Mouse (Mus musculus): ENCODE results near the gene Cd5l. TPM values are rescaled to one million over a fixed set of nuclear protein-coding genes. Genes with fewer than 3 reads are reported as not detected.

The Cd5l gene
- polyA plus RNA-seq, 1 experiment, result 6.9 TPM

DNA sequence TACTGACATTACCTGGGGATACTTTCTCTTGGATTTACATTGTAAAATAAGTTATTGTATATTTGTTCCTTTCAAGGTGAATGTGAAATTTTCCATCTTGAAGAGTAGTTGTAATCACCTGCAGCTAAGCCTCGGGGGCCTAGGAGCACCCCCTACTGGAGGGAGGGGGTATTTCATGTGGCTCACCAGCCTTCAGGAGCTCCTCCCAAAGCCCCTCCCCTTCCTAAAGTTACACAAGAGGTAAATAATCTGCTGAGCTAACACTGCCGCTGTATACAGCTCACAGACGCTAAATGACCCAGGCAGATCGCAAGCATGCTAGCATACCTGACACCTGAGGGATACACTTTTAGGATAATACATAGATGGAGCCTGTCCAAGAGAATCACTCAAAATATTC is 50.5 kb downstream of the Cd5l start:
- H3K27me3 ChIP-seq (ENCODE audit: control insufficient read depth, insufficient read depth, low read length), result no peaks in the 10 kb centered on the region
- H3K4me1 ChIP-seq (ENCODE audit: control insufficient read depth, insufficient read depth, low read length), result peaks cover 4% of the 10 kb centered on the region; the same call in 1 of the 2 replicates
- H3K36me3 ChIP-seq (ENCODE audit: control insufficient read depth, insufficient read depth, low read length), result no peaks in the 10 kb centered on the region
- H3K4me3 ChIP-seq (ENCODE audit: control insufficient read depth, low read depth, low read length), result no peak overlapping the region
- TF ChIP-seq POLR2A (IDR thresholded peaks at IDR 0.05; ENCODE audit: control insufficient read depth, low read depth, low read length) (no peak), CTCF (IDR thresholded peaks at IDR 0.05; ENCODE audit: control insufficient read depth, insufficient read depth, insufficient replicate concordance, low read depth, low read length) (peak; percentile 75; the same call in 1 of the 2 replicates)
- no peak overlapping the region for H3K27ac ChIP-seq (ENCODE audit: control insufficient read depth, insufficient read depth, low read depth, low read length)

DNA sequence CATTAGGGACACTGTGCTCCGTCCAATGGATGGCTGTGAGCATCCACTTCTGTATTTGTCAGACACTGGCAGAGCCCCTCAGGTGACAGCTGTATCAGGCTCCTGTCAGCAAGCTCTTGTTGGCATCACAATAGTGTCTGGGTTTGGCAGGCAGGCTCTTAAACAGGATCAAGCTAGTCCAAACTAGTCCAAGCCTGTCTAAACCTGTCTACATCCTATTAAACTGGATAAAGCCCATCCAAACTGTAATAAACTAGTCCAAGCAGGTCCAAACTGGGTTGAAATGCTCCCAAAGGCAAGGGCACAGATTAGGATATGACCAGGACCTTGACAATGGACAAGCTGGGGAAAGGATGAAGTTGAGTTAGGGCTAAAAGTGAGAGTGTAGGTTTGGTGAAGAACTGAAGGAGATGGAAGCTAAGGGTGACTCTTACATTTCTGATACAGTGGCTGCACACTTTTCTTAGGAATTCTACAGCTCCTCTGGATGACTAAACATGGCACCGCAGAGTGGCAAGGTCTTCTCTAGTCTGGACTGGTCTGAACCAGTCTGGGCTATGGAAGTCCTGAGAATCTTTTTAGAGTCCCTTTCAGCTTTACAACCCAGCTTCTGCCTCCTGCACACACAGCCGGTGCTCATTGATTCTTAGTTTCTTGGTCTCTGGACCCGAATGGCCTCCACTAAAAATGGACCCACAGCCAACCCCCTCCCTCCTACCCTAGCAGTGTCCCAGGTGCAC is 51.7 kb downstream of the Cd5l start:
- Histone ChIP-seq H3K36me3 (ENCODE audit: control insufficient read depth, insufficient read depth, low read length) (no peaks in the 10 kb centered on the region), H3K27ac (ENCODE audit: control insufficient read depth, insufficient read depth, low read depth, low read length) (no peak overlapping the region), H3K4me3 (ENCODE audit: control insufficient read depth, low read depth, low read length) (no peak overlapping the region), H3K4me1 (ENCODE audit: control insufficient read depth, insufficient read depth, low read length) (peaks cover 4% of the 10 kb centered on the region; the same call in 1 of the 2 replicates), H3K27me3 (ENCODE audit: control insufficient read depth, insufficient read depth, low read length) (no peaks in the 10 kb centered on the region)
- TF ChIP-seq POLR2A (IDR thresholded peaks at IDR 0.05; ENCODE audit: control insufficient read depth, low read depth, low read length), result no peak
- no peak for TF ChIP-seq CTCF (IDR thresholded peaks at IDR 0.05; ENCODE audit: control insufficient read depth, insufficient read depth, insufficient replicate concordance, low read depth, low read length)

DNA sequence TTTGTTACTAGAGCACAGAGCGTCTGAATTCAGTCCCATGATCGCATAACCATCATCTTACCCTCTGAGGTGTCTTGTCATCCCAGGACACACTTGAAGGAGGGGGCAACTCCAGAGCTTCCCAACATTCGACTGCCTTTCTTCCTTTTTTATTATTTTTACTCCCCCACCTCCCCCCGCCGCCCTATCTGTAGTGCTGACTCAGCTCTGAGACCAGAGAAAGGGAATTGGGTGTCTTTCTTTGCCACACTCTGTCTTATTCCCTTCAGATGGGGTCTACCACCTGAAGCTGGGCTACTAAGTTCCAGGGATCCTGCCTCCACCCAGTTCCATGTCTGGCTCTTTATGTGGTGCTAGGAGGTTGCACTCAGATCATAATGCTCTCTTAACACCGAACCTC is 52.9 kb downstream of the Cd5l start:
- TF ChIP-seq CTCF (IDR thresholded peaks at IDR 0.05; ENCODE audit: control insufficient read depth, insufficient read depth, insufficient replicate concordance, low read depth, low read length) (no peak), POLR2A (IDR thresholded peaks at IDR 0.05; ENCODE audit: control insufficient read depth, low read depth, low read length) (no peak)

DNA sequence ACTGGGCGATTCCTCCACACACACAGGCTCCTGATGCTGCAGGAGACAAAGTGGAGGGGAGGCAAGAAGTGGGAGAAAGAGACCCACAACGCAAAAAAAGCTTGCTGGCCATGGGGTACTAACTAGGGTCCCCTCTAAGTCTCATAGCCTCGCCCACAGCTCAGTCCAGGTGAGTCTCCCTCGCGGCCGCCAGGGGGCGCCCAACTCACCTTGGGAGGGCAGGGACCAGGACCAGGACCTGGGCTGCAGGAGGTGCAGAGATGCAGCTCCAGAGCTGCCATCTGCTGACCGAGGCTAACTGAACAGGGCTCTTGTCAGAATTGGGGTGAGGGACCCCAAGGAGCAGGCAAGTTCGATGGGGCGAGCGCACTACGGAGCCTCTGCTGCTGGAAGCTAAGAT is 53.5 kb downstream of the Cd5l start:
- TF ChIP-seq POLR2A (IDR thresholded peaks at IDR 0.05; ENCODE audit: control insufficient read depth, low read depth, low read length) (no peak), CTCF (IDR thresholded peaks at IDR 0.05; ENCODE audit: control insufficient read depth, insufficient read depth, insufficient replicate concordance, low read depth, low read length) (peak; percentile 92)
- Histone ChIP-seq H3K27ac (ENCODE audit: control insufficient read depth, insufficient read depth, low read depth, low read length) (no peak overlapping the region), H3K4me3 (ENCODE audit: control insufficient read depth, low read depth, low read length) (no peak overlapping the region; the same call in 1 of the 2 replicates), H3K4me1 (ENCODE audit: control insufficient read depth, insufficient read depth, low read length) (peaks cover 4% of the 10 kb centered on the region; the same call in 1 of the 2 replicates), H3K27me3 (ENCODE audit: control insufficient read depth, insufficient read depth, low read length) (no peaks in the 10 kb centered on the region), H3K36me3 (ENCODE audit: control insufficient read depth, insufficient read depth, low read length) (no peaks in the 10 kb centered on the region)

More for the DNA sequence above, 52.9 kb downstream of the Cd5l start:
- Histone ChIP-seq H3K4me3 (ENCODE audit: control insufficient read depth, low read depth, low read length) (no peak overlapping the region), H3K27me3 (ENCODE audit: control insufficient read depth, insufficient read depth, low read length) (no peaks in the 10 kb centered on the region), H3K36me3 (ENCODE audit: control insufficient read depth, insufficient read depth, low read length) (no peaks in the 10 kb centered on the region), H3K27ac (ENCODE audit: control insufficient read depth, insufficient read depth, low read depth, low read length) (no peak overlapping the region), H3K4me1 (ENCODE audit: control insufficient read depth, insufficient read depth, low read length) (peaks cover 4% of the 10 kb centered on the region; the same call in 1 of the 2 replicates)

DNA sequence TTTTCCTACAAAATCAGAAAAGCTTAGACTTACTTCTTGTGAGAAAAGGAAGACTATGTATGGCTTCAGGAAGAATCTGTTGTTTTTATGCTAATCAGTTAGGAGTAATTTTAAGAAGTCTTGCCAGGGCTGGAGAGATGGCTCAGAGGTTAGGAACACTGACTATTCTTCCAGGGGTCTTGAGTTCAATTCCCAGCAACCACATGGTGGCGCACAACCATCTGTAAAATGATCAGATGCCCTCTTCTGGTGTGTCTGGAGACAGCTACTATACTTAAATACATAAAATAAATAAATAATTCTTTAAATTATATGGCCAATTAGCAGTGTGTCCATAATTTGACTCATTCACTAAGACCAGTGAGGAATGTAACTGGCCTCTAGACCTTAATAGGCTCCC is 63.0 kb downstream of the Cd5l start:
- no peaks in the 10 kb centered on the region for H3K36me3 ChIP-seq (ENCODE audit: control insufficient read depth, insufficient read depth, low read length)

More for the DNA sequence above, 63.0 kb downstream of the Cd5l start:
- Histone ChIP-seq H3K4me3 (ENCODE audit: control insufficient read depth, low read depth, low read length) (no peak overlapping the region), H3K27ac (ENCODE audit: control insufficient read depth, insufficient read depth, low read depth, low read length) (no peak overlapping the region), H3K27me3 (ENCODE audit: control insufficient read depth, insufficient read depth, low read length) (no peaks in the 10 kb centered on the region), H3K4me1 (ENCODE audit: control insufficient read depth, insufficient read depth, low read length) (no peaks in the 10 kb centered on the region)
- TF ChIP-seq POLR2A (IDR thresholded peaks at IDR 0.05; ENCODE audit: control insufficient read depth, low read depth, low read length), result no peak
- TF ChIP-seq CTCF (IDR thresholded peaks at IDR 0.05; ENCODE audit: control insufficient read depth, insufficient read depth, insufficient replicate concordance, low read depth, low read length), result no peak

Other genes with a start within 250 kb of the Cd5l start
- 1.5 and 1.8 TPM in 2 replicates for gene Kirrel, start 183.1 kb upstream of the Cd5l start, polyA plus RNA-seq (2012; rRNA removed)
- gene Fcrls, start 94.1 kb upstream of the Cd5l start, polyA plus RNA-seq (2012; rRNA removed), result 0.65 and 0.75 TPM in 2 replicates
- gene Fcrl1, start 18.5 kb downstream of the Cd5l start, polyA plus RNA-seq (2012; rRNA removed), result 0.07 TPM in 1 of 2 replicates, not detected in the other
- gene Fcrl5, start 77.9 kb downstream of the Cd5l start, polyA plus RNA-seq (2012; rRNA removed), result not detected in 2 replicates
- gene Etv3, start 167.5 kb downstream of the Cd5l start, polyA plus RNA-seq (2012; rRNA removed), result 3.9 and 4.0 TPM in 2 replicates